ENCODE assay signal across 16 mouse cellular contexts in genomic region chr13:81237947-81238346, GRCm38 (mm10).
DNase-seq lines count a peak whose midpoint lies in the region; ATAC-seq lines count a peak whose summit lies in the region.
"Had no signal": no experiment of that assay in that cellular context is flagged by ENCODE, and none has a peak within 500 bp of the region (broad histone marks: within the 10 kb centered on the region; RNA-seq: fewer than 3 reads in every experiment).

No protein-coding gene starts in this region.

- intact Hi-C loops in left cerebral cortex, postnatal 4 days (cut with DNase I) = no loop called here

- ATAC-seq in monocyte, adult 5-6 weeks (replicated peaks; ENCODE audit: insufficient number of reproducible peaks, low FRiP score, low TSS enrichment, poor library complexity, severe bottlenecking) = peak; percentile 29; the same call in 1 of the 2 replicates
- ATAC-seq: forebrain, postnatal 0 days; intestine, embryonic 15.5 days had no signal

- DNase-seq in cerebellum, postnatal 10 days = peak; percentile 12 to 26
- DNase-seq in cerebellum, adult 18-20 months = no peak
- DNase-seq in left cerebral cortex, postnatal 4 days = peak; percentile 2
- DNase-seq in left cerebral cortex, adult 18-20 months (ENCODE audit: low spot score in 2 of 2) = no peak
- peak; percentile 56 for DNase-seq in Muller cell, postnatal 12 days (ENCODE audit: inconsistent ontology term)
- no peak for DNase-seq in retina, postnatal 1 day
- DNase-seq in spleen, postnatal 4 days (ENCODE audit: low spot score in 2 of 2) = no peak
- DNase-seq: B cell, adult 2 months; embryo, embryonic 11 days; forebrain, postnatal 0 days; liver; lung, postnatal 14 days; right cerebral cortex, postnatal 14 days; thymus, adult 2 months had no signal

Comparison
In these comparisons a context has a peak if more than half of its experiments do, and no peak if none do; other contexts are left out.
1. DNase-seq: peak in cerebellum, postnatal 10 days (2 of 2), left cerebral cortex, postnatal 4 days (single experiment) and Muller cell, postnatal 12 days (single experiment); none in cerebellum, adult 18-20 months (0 of 2), left cerebral cortex, adult 18-20 months (0 of 2), retina, postnatal 1 day (single experiment) and spleen, postnatal 4 days (0 of 2).